Mouse (Mus musculus): ENCODE data around the gene Ltbp1. TPM values are rescaled to one million over a fixed set of nuclear protein-coding genes. Genes with fewer than 3 reads are reported as not detected.

Ltbp1 gene
- total and polyA plus RNA-seq, 3 experiments: 0.01 to 0.04 TPM; not detected in 1

DNA sequence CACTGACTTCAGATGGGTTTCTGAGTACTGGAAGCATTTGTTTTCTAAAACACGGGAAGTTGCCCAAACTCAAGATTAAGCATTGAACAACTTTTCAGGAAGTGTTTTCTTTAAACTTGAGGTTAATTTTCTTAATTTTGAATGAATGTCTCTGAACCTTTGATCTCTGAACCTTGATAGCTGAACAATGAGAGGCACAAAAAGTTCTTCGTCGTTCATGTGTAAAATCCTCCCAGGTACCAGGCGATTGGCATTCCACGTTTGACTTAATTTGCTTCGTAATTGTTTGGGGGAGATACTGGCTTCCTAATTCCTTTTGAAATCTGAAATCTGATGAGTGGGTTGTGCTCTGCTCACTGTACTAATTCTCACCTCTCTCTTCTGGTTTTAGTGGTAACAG, 273.2 kb downstream of the Ltbp1 start:
- no peak overlapping the region for H3K27ac ChIP-seq (ENCODE audit: control insufficient read depth, low read depth, low read length)
- no peaks in the 10 kb centered on the region for H3K4me1 ChIP-seq (ENCODE audit: control insufficient read depth in 1 of 2, insufficient read depth in 2 of 2, low read length in 2 of 2)
- no peaks in the 10 kb centered on the region for H3K79me2 ChIP-seq (ENCODE audit: control insufficient read depth, insufficient read depth, low read length, poor library complexity)
- H3K9ac ChIP-seq (ENCODE audit: control insufficient read depth, low read depth, low read length, poor library complexity, severe bottlenecking): no peak overlapping the region
- no peak for TF ChIP-seq CHD1 (IDR thresholded peaks at IDR 0.05; ENCODE audit: low read depth, low read length)
- TF ChIP-seq MEF2A (IDR thresholded peaks at IDR 0.05; ENCODE audit: extremely low read depth, insufficient replicate concordance, low read depth, low read length, poor library complexity, severe bottlenecking): no peak
- TF ChIP-seq GATA1 (IDR thresholded peaks at IDR 0.05; ENCODE audit: low read depth, low read length): no peak
- no peak for TF ChIP-seq E2F4 (IDR thresholded peaks at IDR 0.05; ENCODE audit: borderline replicate concordance, low read depth, low read length)
- TF ChIP-seq JUND (IDR thresholded peaks at IDR 0.05; ENCODE audit: low read depth, low read length): no peak
- no peak for TF ChIP-seq ZMIZ1 (IDR thresholded peaks at IDR 0.05; ENCODE audit: low read depth, low read length)
- no peak for TF ChIP-seq USF1 (IDR thresholded peaks at IDR 0.05; ENCODE audit: low read depth, low read length)
- no peak for TF ChIP-seq RCOR1 (IDR thresholded peaks at IDR 0.05; ENCODE audit: low read depth, low read length)
- no peak for TF ChIP-seq TBP (IDR thresholded peaks at IDR 0.05; ENCODE audit: low read depth, low read length)
- TF ChIP-seq HCFC1 (IDR thresholded peaks at IDR 0.05; ENCODE audit: low read depth, low read length): no peak
- TF ChIP-seq NELFE (IDR thresholded peaks at IDR 0.05; ENCODE audit: low read depth, low read length): no peak
- no peak for TF ChIP-seq MYC (IDR thresholded peaks at IDR 0.05; ENCODE audit: low read depth, low read length)
- TF ChIP-seq MAX (IDR thresholded peaks at IDR 0.05; ENCODE audit: low read length): no peak
- DNase-seq (ENCODE audit: low read depth, low spot score): no peak
- H3K36me3 ChIP-seq (ENCODE audit: control insufficient read depth in 1 of 2, insufficient read depth in 2 of 2, low read length in 2 of 2): no peaks in the 10 kb centered on the region
- H3K27me3 ChIP-seq (ENCODE audit: control insufficient read depth in 1 of 2, insufficient read depth in 2 of 2, low read length in 2 of 2): peaks cover 0 to 2% of the 10 kb centered on the region in 2 experiments; a peak in 2 of 4 replicates
- no peak overlapping the region for H3K4me3 ChIP-seq (ENCODE audit: control insufficient read depth in 1 of 2, insufficient read depth in 1 of 2, low read depth in 2 of 2, low read length in 2 of 2)
- no peaks in the 10 kb centered on the region for H3K9me3 ChIP-seq (replicated peaks; ENCODE audit: insufficient read depth, low read length)

DNA sequence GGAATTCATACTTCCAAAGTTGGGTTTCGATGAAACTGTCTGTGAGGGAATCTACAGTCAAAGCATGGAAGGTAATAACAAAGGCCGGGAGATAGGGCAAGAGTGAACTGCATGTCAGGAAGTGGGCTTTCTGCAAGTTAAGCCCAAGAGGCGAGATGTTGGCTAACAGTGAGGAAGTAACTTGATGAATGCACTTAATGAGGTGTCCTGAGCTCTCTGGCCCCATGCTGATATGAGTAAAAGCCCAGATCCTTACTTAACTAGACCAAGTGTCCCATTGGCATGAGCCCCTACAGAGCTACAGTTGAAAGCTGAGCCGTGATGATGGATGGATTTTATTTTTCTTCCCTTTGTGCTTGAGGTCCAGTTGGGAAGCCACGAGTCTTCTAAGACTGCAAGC, 276.0 kb downstream of the Ltbp1 start:
- Histone ChIP-seq H3K9me3 (replicated peaks; ENCODE audit: insufficient read depth, low read length) (no peaks in the 10 kb centered on the region), H3K9ac (ENCODE audit: control insufficient read depth, low read depth, low read length, poor library complexity, severe bottlenecking) (no peak overlapping the region), H3K27ac (ENCODE audit: control insufficient read depth, low read depth, low read length) (no peak overlapping the region), H3K36me3 (ENCODE audit: control insufficient read depth in 1 of 2, insufficient read depth in 2 of 2, low read length in 2 of 2) (no peaks in the 10 kb centered on the region), H3K79me2 (ENCODE audit: control insufficient read depth, insufficient read depth, low read length, poor library complexity) (no peaks in the 10 kb centered on the region), H3K27me3 (ENCODE audit: control insufficient read depth in 1 of 2, insufficient read depth in 2 of 2, low read length in 2 of 2) (no peaks in the 10 kb centered on the region; a peak in 1 of 4 replicates), H3K4me3 (ENCODE audit: control insufficient read depth in 1 of 2, insufficient read depth in 1 of 2, low read depth in 2 of 2, low read length in 2 of 2) (no peak overlapping the region), H3K4me1 (ENCODE audit: control insufficient read depth in 1 of 2, insufficient read depth in 2 of 2, low read length in 2 of 2) (no peaks in the 10 kb centered on the region)
- TF ChIP-seq JUND (IDR thresholded peaks at IDR 0.05; ENCODE audit: low read depth, low read length) (no peak), POLR2AphosphoS2 (IDR thresholded peaks at IDR 0.05; ENCODE audit: low read length) (no peak), MEF2A (IDR thresholded peaks at IDR 0.05; ENCODE audit: extremely low read depth, insufficient replicate concordance, low read depth, low read length, poor library complexity, severe bottlenecking) (no peak)
- no peak for DNase-seq (ENCODE audit: low read depth, low spot score)

Measured in MEL (cell line).